Mouse (Mus musculus) small intestine, adult 2 months (tissue): ENCODE measurements around the gene Klhl5.

Source experiments
- CTCF ChIP-seq: fragments of 200-500 bp; IDR thresholded peaks from 2 replicates; pipeline ENCODE4 v1.5.1; 2012; ENCODE audit warnings: low read depth, mild to moderate bottlenecking, control low read depth, inconsistent platforms, low read length, moderate library complexity, mixed read lengths; ENCODE audit not compliant: insufficient replicate concordance, insufficient read length; ENCODE audit errors: extremely low read depth
- POLR2A ChIP-seq: fragments of 200-500 bp; IDR thresholded peaks from 2 replicates; pipeline ENCODE4 v1.6.1; 2012; ENCODE audit warnings: low read depth, mild to moderate bottlenecking, control low read depth, inconsistent platforms, low read length, moderate library complexity

DNA sequence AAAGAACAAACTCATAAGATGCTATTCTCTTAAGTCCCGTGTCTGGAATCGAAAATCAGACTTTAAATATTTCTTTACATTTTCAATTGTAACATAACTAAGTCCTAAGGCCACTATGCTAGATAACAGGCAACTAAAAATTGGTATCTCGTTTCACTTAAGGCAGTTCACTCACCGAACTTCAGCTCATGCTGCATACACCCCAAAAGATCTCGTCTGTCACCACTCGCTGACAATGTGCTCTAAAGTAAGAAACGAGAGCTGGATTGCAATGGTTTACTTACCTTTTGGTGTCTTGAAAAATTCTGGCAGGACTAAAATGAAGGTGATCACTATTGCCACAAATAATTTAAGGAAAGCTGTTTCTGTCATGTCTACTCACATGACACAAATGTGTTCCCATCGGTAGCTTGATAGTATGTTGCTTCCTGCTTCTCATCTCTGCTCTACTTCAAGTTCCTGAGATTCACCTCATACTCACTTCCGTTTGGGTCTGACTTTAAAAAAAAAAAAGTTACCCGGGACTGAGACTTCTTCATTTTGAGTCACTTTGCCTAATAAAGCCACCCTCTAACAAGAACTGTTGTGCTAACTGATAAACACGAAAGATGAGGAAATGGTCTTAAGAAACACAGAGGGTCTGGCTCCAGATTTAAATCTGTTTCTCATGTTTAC is 16.0 kb upstream of the Klhl5 start:
- TF ChIP-seq POLR2A (no peak), CTCF (no peak)
